Mouse (Mus musculus) midbrain, embryonic 11.5 days (tissue): ENCODE data around the gene Trnt1. TPM values are rescaled to one million over a fixed set of nuclear protein-coding genes. Genes with fewer than 3 reads are reported as not detected.

Experiments used
- ATAC-seq: fragments of 200-750 bp; cut with Nextera tagmentation; 2 replicates; pipeline ENCODE4 v1.8.0; 2017; ENCODE audit warnings: moderate TSS enrichment, moderate library complexity; ENCODE audit not compliant: low FRiP score
- DNase-seq: peaks from one replicate; pipeline ENCODE4 v3.0.0; 2015; ENCODE audit warnings: low spot score; ENCODE audit errors: missing footprints
- H3K27ac ChIP-seq: fragments of 300-500 bp; sonication (generic); 2 replicates; pipeline ENCODE4 v1.5.1; 2014; ENCODE audit warnings: low read depth, low read length
- H3K27me3 ChIP-seq: fragments of 300-500 bp; sonication (generic); 2 replicates; pipeline ENCODE4 v1.6.1; 2014; ENCODE audit warnings: mild to moderate bottlenecking, low read length, moderate library complexity, mixed read lengths; ENCODE audit not compliant: control insufficient read depth, insufficient read depth
- H3K36me3 ChIP-seq: fragments of 300-500 bp; sonication (generic); 2 replicates; pipeline ENCODE4 v1.6.1; 2014; ENCODE audit warnings: mild to moderate bottlenecking, low read length, moderate library complexity, mixed read lengths; ENCODE audit not compliant: control insufficient read depth, insufficient read depth
- H3K4me1 ChIP-seq: fragments of 300-500 bp; sonication (generic); 2 replicates; pipeline ENCODE4 v1.6.1; 2014; ENCODE audit warnings: low read length; ENCODE audit not compliant: control insufficient read depth, insufficient read depth
- H3K4me2 ChIP-seq: fragments of 300-500 bp; sonication (generic); 2 replicates; pipeline ENCODE4 v1.6.1; 2014; ENCODE audit warnings: mild to moderate bottlenecking, moderate library complexity
- H3K4me3 ChIP-seq: fragments of 300-500 bp; sonication (generic); 2 replicates; pipeline ENCODE4 v1.5.1; 2014; ENCODE audit warnings: low read depth, low read length
- H3K9ac ChIP-seq: fragments of 300-500 bp; sonication (generic); 2 replicates; pipeline ENCODE4 v1.6.1; 2014; ENCODE audit warnings: low read length
- H3K9me3 ChIP-seq: fragments of 300-500 bp; sonication (generic); 2 replicates; pipeline ENCODE4 v1.6.1; 2016; ENCODE audit warnings: low read length; ENCODE audit not compliant: control insufficient read depth
- WGBS: fragments of 180-500 bp; shearing (Covaris S2); extraction: QIAGEN DNeasy Blood & Tissue Kit; methylation state at CpG from one replicate; pipeline ENCODE4 v1.1.7; 2014; 5-methylcytosine and 5-hydroxymethylcytosine counted together
- polyA plus RNA-seq: library from polyadenylated mRNA; unstranded; fragments of >200 nt; fragmentation: Nextera tagmentation; extraction: Ambion mirVana; gene quantifications from 2 replicates; pipeline ENCODE4 v1.2.1, GENCODE M21; 2014

Trnt1 gene
- polyA plus RNA-seq, 1 experiment from 2014 or later, result 79.8 TPM

- no peak for ATAC-seq
- H3K4me1 ChIP-seq, result peaks cover 7% of the 10 kb centered on the region; the same call in 1 of the 2 replicates
- no peak overlapping the region for H3K9ac ChIP-seq
- no peaks in the 10 kb centered on the region for H3K36me3 ChIP-seq
- H3K9me3 ChIP-seq, result no peaks in the 10 kb centered on the region
- H3K27me3 ChIP-seq, result no peaks in the 10 kb centered on the region
- no peak overlapping the region for H3K4me3 ChIP-seq
- no peak overlapping the region for H3K27ac ChIP-seq
- no peak for DNase-seq
- WGBS, result 76% methylated on average over 4 of the region's 4 CpGs
- no peak overlapping the region for H3K4me2 ChIP-seq
These were observed 2.1 kb upstream of the Trnt1 start for GRCm38 (mm10) chr6:106766774-106767173.

DNA sequence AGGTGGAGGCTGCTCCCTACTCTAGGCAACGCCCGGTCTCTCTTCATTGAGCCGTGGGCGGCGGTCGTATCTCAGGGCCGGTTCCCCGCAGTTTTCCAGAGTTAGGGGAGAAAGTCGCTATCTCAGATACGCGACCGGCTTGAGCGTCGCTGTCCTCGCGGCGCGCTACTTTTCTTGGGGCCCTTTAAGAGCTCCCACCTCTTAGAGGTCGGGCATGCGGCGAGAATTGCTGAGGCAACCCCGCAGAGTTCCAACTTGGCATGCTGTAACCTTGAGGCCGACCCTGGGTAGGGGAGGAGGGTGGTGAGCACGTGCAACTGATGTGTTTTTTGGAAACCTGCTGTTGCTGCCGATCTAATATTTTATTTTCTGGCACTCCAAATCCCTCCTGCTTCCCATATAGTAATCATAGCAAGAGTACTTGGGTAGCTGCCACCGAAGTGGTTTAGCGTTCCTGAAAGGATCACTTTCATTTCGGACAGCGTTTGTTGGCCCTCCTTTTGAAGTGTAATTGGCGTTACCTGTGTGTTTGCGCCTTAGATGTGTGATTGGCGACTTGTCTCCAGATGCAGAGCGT, 458 bp downstream of the Trnt1 start:
- no peaks in the 10 kb centered on the region for H3K27me3 ChIP-seq
- H3K9me3 ChIP-seq, result no peaks in the 10 kb centered on the region
- H3K4me1 ChIP-seq, result peaks cover 7% of the 10 kb centered on the region; the same call in 1 of the 2 replicates
- peak overlapping the region; percentile 74 for H3K9ac ChIP-seq
- 2% methylated on average over 33 of the region's 33 CpGs for WGBS
- DNase-seq, result peak; percentile 90
- H3K4me3 ChIP-seq, result peak overlapping the region; percentile 79
- H3K4me2 ChIP-seq, result peak overlapping the region; percentile 90
- H3K36me3 ChIP-seq, result peaks cover 2% of the 10 kb centered on the region; the same call in 1 of the 2 replicates
- peak; percentile 77 for ATAC-seq
- H3K27ac ChIP-seq, result no peak overlapping the region

DNA sequence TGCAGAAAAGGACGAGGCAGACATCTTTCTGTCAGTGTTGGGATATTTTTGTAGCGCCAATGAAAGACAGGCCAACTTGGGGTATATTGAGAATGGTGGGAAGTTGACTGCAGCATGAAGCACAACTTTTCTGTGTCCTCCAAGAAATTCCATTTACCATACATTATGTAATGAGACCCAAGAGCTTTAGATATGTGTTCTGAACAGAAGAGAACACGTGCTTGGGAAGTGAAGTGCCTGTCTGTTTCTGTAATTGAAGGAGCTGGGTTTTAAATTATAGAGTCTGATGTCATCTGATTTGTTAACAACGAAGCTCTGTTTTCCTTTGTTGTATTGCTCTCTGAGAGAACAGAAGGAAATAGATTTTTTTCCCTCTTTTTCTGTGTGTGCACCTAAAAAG, 1.1 kb downstream of the Trnt1 start:
- WGBS, result 60% methylated on average over 4 of the region's 4 CpGs
- DNase-seq (no peak), ATAC-seq (no peak)
- Histone ChIP-seq H3K36me3 (peaks cover 2% of the 10 kb centered on the region; the same call in 1 of the 2 replicates), H3K9ac (peak overlapping the region; percentile 74), H3K27me3 (no peaks in the 10 kb centered on the region), H3K27ac (no peak overlapping the region), H3K4me3 (peak overlapping the region; percentile 79), H3K9me3 (no peaks in the 10 kb centered on the region), H3K4me1 (peaks cover 7% of the 10 kb centered on the region; the same call in 1 of the 2 replicates), H3K4me2 (peak overlapping the region; percentile 90)

- H3K4me3 ChIP-seq, result no peak overlapping the region
- 87% methylated on average over 3 of the region's 3 CpGs for WGBS
- no peak overlapping the region for H3K9ac ChIP-seq
- no peaks in the 10 kb centered on the region for H3K36me3 ChIP-seq
- H3K9me3 ChIP-seq, result no peaks in the 10 kb centered on the region
- H3K27ac ChIP-seq, result no peak overlapping the region
- ATAC-seq (no peak), DNase-seq (no peak)
- no peaks in the 10 kb centered on the region for H3K27me3 ChIP-seq
- no peaks in the 10 kb centered on the region for H3K4me1 ChIP-seq
- no peak overlapping the region for H3K4me2 ChIP-seq
These were observed 18.2 kb downstream of the Trnt1 start for GRCm38 (mm10) chr6:106787138-106787537.

DNA sequence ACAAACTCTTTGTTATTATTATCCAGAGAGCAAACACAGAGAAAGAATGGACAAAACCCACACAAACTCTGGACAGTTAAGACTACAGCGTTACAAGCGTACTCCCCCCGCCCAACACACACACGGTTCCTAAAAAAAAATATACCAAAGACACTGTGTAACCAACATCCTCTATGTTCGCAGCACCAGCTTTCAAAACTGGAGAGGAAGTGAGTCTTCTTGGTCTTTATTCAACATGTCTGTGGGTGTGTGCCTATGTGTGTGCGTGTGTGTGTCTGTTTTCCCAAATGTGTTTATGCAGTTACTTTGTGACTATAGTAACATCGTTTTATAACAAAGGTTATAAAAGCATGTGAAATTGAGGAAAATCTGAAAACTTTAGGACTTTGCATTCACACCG, 22.5 kb downstream of the Trnt1 start:
- Histone ChIP-seq H3K4me2 (no peak overlapping the region), H3K36me3 (peaks cover 5% of the 10 kb centered on the region; the same call in 1 of the 2 replicates), H3K9me3 (no peaks in the 10 kb centered on the region), H3K27me3 (no peaks in the 10 kb centered on the region), H3K4me3 (no peak overlapping the region), H3K9ac (no peak overlapping the region), H3K4me1 (no peaks in the 10 kb centered on the region), H3K27ac (no peak overlapping the region)
- no peak for DNase-seq
- 94% methylated on average over 8 of the region's 8 CpGs for WGBS
- no peak for ATAC-seq

DNA sequence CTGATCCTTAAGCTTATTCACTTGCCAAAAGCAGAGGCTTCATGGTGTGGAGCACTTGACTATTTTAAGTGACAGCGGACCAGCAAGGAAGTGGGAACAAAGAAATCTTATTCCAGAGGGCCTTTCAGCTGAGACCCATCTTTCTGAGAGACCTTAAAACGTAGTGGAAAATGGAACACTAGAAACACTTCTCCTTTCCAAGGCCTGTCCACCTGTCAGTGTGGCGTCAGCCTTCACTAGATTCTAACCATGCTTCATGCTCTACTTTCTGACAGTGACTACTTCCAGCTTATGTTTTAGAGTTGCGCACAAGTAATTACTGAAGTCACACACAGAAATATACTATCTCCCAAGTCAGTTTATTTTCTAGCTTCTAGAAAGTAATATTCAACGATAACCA, 23.6 kb downstream of the Trnt1 start:
- 97% methylated on average over 5 of the region's 5 CpGs for WGBS
- Histone ChIP-seq H3K4me1 (no peaks in the 10 kb centered on the region), H3K4me3 (no peak overlapping the region), H3K9me3 (no peaks in the 10 kb centered on the region), H3K27ac (no peak overlapping the region), H3K27me3 (no peaks in the 10 kb centered on the region), H3K36me3 (peaks cover 5% of the 10 kb centered on the region; the same call in 1 of the 2 replicates), H3K9ac (no peak overlapping the region), H3K4me2 (no peak overlapping the region)
- ATAC-seq, result no peak
- DNase-seq, result no peak

DNA sequence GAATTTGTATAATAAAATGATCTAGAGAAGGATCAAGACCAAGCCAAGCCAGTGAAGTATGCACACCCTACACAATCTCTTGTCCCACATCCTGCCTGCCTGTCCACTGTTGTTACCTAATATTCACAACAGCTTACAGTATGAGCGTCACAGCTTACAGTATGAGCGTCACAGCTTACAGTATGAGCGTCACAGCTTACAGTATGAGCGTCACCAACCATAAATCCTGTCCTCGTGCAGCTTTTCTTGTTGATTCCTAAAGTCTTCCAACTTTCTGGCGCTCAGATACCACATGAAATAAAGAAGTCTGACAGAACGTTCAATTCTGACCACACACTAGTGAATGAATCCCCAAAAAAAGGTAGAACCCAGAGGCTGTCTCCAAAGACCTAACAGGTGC, 24.2 kb downstream of the Trnt1 start:
- H3K36me3 ChIP-seq, result peaks cover 5% of the 10 kb centered on the region; the same call in 1 of the 2 replicates
- no peaks in the 10 kb centered on the region for H3K9me3 ChIP-seq
- no peak overlapping the region for H3K4me2 ChIP-seq
- DNase-seq, result no peak
- no peaks in the 10 kb centered on the region for H3K27me3 ChIP-seq
- H3K27ac ChIP-seq, result no peak overlapping the region
- no peak for ATAC-seq
- H3K4me3 ChIP-seq, result no peak overlapping the region
- H3K9ac ChIP-seq, result no peak overlapping the region
- no peaks in the 10 kb centered on the region for H3K4me1 ChIP-seq
- WGBS, result 91% methylated on average over 7 of the region's 7 CpGs

DNA sequence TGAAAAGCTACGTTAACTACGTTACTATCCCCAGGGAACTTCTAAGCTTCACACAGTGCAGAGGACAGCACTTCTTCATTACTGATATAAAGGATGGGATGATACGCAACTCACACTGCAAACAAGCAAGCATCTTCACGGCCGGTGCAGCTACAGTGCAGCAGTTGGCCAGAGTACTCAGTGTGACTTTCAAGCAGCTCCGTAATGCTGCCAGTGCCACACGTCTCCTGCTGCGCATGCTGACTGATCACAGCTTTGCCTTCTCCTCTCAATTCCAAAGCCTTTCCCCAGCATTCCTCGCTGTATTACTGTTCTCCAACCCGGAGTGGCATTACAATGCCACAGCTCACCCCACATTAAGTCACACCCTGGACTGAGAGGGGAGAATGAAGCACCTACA, 24.7 kb downstream of the Trnt1 start:
- WGBS, result 98% methylated on average over 10 of the region's 10 CpGs
- Histone ChIP-seq H3K9me3 (no peaks in the 10 kb centered on the region), H3K4me2 (no peak overlapping the region), H3K4me3 (no peak overlapping the region), H3K27ac (no peak overlapping the region), H3K36me3 (peaks cover 5% of the 10 kb centered on the region; the same call in 1 of the 2 replicates), H3K9ac (no peak overlapping the region), H3K27me3 (no peaks in the 10 kb centered on the region), H3K4me1 (no peaks in the 10 kb centered on the region)
- DNase-seq, result no peak
- ATAC-seq, result no peak

- Histone ChIP-seq H3K9me3 (no peaks in the 10 kb centered on the region), H3K36me3 (peaks cover 5% of the 10 kb centered on the region; the same call in 1 of the 2 replicates), H3K4me1 (peaks cover 6% of the 10 kb centered on the region), H3K27me3 (no peaks in the 10 kb centered on the region), H3K4me3 (no peak overlapping the region), H3K9ac (no peak overlapping the region), H3K27ac (no peak overlapping the region), H3K4me2 (no peak overlapping the region)
- WGBS, result 92% methylated on average over 13 of the region's 13 CpGs
- DNase-seq (no peak), ATAC-seq (no peak)
These were observed 25.3 kb downstream of the Trnt1 start for GRCm38 (mm10) chr6:106794094-106794814.
